Mouse (Mus musculus): ENCODE data around the gene Gm8926.
"Not testable (repeated sequence)": the region's sequence is repeated elsewhere in the genome, so short reads cannot be mapped to it uniquely, and the experiment has no call there.

Gm8926 gene

GRCm38 (mm10) chr5:11770248-11770647 is at the start of gene Gm8926:
TSS of gene Gm8926 (plus strand) at chr5:11770548.
- DNase-seq (ENCODE audit: low read depth) = not testable (repeated sequence)
